Mouse (Mus musculus) CD4-positive, CD25-positive, alpha-beta regulatory T cell (primary cell): ENCODE results near the gene Ttc37. TPM values are rescaled to one million over a fixed set of nuclear protein-coding genes. Genes with fewer than 3 reads are reported as not detected.

Source experiments
- polyA plus RNA-seq: library from polyadenylated mRNA; unstranded; fragments of 100-300 nt; shearing (Covaris generic); gene quantifications from one replicate; pipeline ENCODE4 v1.2.1, GENCODE M21; 2017

The Ttc37 gene
- polyA plus RNA-seq = 18.5 TPM

GRCm38 (mm10) chr13:76098493-76099303, at the start of gene Ttc37, which contains the start of gene Arsk:
TSS of gene Ttc37 (plus strand) at chr13:76098734.
TSS of gene Arsk (minus strand) at chr13:76098660.

GRCm38 (mm10) chr13:76056896-76057266, 41.7 kb upstream of the Ttc37 start, which contains the start of gene Gpr150:
TSS of gene Gpr150 (minus strand) at chr13:76056996.

Other genes starting within 250 kb of the Ttc37 start
- 0.05 TPM for gene Rhobtb3, start 154.8 kb upstream of the Ttc37 start, polyA plus RNA-seq
- not detected for gene Spata9, start 131.6 kb upstream of the Ttc37 start, polyA plus RNA-seq
- gene Rfesd, start 80.0 kb upstream of the Ttc37 start, polyA plus RNA-seq = 32.9 TPM
- not detected for gene Gpr150, start 41.7 kb upstream of the Ttc37 start, polyA plus RNA-seq
- 5.5 TPM for gene Arsk, start 74 bp upstream of the Ttc37 start, polyA plus RNA-seq
- gene Fam81b, start 206.3 kb downstream of the Ttc37 start, polyA plus RNA-seq = not detected